Mouse (Mus musculus): ENCODE results near the gene Ap1m2.
A peak's percentile ranks its signal among the peaks of the same experiment; 100 is the strongest.

Gene Ap1m2

DNA sequence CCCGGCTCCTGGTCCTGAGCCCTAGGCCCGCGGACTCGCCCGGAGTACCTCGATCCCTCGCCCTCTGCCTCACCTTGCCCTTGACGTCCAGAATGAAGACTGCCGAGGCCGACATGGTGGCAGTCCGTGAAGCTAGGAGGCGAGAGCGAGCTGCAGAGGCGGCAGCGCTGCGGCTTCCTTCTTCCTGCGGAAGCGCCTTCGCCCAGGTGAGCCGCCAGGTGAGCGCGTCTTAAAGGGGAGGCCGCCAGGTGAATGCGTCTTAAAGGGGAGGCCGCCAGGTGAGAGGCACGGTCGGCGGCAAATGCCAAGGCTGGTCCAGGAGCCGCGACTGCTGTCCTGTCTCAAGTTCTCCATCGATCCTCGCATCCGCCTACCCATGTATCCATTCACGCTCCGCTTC lies at the start of gene Ap1m2:
TSS of gene Ap1m2 (minus strand) at position 204 of the 400 bp plus-strand sequence.
- no peak for DNase-seq (ENCODE audit: low spot score in 2 of 2)

DNA sequence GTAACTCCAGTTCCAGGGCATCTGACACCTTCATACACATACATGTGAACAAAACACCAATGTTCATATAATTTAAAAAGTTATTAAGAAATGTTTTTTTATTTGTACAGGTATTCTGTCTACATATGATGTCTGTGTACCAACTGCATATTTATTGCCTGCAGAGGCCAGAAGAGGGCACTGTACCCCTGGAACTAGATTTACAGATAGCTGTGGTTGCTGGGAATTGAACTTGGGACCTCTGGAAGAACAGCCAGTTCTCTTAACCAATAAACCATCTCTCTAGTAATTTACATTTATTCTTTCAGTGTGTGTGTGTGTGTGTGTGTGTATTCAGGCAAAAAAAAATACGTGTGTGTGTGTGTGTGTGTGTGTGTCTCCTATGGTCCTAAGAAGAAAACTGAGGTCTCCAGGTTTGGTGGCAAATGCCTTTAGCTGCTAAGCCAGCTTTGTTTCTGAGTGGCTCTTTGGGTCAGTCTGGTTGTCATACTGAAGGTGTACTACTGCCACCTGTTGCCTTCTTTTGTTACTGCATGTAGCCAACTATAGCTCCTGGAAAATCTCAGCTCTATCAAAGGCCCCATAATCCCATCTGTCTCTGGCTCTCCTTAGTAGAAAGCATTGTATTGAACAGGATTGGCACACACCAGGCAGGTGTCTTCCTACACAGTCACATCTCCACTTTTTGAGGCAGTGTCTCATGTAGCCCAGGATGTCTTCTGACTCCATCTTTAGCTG lies 45.0 kb upstream of the Ap1m2 start:
- peak; percentile 64 to 74 for DNase-seq (ENCODE audit: low spot score in 2 of 2)

DNA sequence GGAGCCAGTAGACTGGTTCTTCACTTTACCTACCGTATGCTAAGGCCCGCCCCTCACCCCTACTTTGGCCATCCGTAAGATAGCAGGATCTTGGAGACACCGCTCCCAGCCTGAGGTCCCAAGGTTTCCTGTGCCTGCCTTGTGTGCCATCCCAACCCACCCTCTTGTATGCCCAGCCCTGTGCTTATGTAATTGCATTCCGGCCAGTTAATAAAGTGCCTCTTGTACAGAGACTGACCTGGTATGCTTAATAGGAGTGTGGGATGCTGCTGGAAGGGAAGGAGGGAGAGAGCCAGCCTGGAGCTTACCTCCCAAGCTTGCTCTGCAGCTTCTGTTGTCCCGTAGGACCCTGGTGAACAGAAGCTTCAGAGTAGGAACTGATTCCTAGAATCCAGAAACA lies 42.7 kb upstream of the Ap1m2 start:
- DNase-seq (ENCODE audit: low spot score in 2 of 2) = no peak

DNA sequence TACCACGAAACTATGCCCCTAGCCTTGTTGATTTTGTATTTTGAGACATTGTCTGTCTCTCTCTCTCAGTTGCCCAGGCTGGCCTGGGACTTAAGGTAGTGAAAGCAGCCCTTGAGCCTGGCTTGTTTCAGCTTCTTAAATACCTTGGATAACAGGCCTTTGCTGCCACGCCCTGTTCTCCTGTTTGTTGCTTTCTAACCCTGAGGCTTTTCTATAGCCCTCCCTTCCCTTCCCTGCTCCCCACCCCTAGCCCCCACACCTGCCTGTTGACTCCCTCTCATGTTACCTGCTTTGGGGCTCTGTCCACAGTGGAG lies 41.2 kb upstream of the Ap1m2 start:
- DNase-seq (ENCODE audit: low spot score in 2 of 2) = no peak

DNA sequence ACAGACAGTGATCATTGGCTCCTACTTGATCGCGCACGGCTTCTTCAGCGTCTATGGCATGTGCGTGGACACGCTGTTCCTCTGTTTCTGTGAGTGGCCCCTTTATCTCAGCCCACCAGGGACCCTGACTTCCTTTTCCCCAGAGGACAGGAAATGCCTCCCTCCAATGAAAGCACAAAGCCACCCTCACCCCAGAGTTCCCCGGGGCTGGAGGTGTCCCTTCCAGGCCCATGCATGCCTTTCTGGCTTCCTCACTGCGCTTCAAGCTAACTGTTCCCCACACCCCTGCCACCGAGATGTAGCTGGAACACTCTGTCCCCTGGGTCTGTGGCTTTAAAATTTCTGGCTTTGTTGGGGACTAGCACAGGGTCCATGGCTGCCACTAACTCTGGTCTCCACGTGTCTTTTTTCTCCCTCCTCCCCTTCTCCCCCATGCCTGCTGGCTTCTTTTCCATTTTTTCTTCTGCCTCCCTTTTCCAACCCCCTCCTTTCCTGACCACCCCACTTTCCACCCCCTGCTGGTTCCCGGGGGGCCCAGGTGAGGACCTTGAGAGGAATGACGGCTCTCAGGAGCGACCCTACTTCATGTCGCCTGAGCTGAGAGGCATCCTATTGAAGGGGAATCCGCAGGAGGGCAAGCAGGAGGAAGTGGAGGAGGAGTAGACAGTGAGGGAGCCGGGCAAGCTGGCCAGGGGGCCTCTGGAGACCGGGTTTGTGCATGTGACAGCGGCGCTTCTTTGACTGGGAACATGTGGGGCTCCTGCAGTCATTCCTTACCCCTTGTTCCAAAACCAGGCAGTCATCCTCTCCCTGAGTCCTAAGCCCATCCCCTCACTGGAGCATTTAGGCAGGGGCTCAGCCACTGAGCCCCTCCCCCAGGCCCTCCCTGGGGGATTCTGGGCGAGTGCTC lies 40.6 kb upstream of the Ap1m2 start:
- no peak for DNase-seq (ENCODE audit: low spot score in 2 of 2)

DNA sequence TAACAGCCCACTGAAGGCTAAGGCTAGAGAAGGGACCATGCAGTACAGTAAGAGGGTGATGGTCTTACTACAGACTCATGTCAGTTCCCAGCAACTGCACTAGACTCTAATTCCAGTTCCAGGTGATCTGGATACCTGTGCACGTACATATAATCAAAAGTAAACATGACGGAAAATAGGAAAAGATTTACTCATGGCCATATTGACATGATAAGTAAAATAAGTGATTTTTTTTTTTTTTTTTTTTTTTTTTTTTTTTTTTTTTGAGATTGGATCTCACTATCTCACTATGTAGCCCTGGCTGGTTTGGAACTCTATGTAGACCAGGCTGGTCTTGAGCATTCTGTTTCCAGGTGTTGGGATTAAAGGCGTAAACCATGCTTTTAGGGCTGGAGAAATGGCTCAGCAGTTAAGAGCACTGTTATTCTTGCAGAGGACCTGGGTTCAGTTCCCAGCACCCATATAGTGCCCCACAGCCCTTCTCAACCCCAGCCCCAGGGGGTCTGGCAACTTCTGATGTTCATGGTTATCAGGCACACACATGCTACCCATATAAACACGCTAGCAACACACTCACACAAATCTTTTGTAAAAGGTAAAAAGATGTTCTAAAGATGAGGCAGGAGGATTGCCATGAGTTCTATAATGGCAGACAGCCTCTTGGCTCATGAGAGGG lies 39.7 kb upstream of the Ap1m2 start:
- DNase-seq (ENCODE audit: low spot score in 2 of 2) = no peak

DNA sequence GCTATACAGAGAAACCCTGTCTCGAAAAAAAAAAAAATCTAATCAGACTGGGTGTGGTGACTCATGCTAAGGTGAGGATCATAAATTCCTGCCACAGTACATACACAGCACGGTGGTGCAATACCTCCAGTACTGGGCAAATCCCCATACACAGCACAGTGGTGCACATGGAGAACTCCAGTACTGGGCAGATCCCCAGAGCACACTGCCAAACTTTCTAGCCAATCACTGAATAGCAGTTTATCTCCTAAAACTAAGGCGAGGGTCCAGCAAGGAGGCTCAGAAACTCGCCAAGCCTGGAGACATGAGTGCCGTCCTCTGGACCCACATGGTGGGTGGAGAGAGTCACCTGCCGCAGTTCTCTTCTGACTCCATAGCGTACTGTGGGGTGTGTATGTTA lies 39.0 kb upstream of the Ap1m2 start:
- DNase-seq (ENCODE audit: low spot score in 2 of 2) = no peak

DNA sequence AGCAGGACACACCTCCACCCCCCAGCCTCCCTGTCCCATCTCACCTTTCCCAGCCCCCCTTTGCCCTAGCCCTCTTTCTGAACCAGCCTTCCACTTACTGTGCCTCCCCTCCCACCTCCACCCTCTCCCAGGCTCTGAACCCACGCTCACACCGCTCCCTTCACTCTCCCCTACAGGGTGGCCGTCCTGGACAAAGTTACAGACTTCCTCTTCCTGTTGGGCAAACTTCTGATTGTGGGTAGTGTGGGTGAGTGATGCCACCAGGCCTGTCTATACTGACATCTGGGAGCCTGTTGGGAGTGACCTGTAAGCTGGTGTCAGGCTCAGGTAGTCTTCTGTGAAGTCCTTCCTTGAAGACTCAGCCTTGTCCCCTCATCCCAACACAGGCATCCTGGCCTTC lies 36.0 kb upstream of the Ap1m2 start:
- DNase-seq (ENCODE audit: low spot score in 2 of 2) = no peak

DNA sequence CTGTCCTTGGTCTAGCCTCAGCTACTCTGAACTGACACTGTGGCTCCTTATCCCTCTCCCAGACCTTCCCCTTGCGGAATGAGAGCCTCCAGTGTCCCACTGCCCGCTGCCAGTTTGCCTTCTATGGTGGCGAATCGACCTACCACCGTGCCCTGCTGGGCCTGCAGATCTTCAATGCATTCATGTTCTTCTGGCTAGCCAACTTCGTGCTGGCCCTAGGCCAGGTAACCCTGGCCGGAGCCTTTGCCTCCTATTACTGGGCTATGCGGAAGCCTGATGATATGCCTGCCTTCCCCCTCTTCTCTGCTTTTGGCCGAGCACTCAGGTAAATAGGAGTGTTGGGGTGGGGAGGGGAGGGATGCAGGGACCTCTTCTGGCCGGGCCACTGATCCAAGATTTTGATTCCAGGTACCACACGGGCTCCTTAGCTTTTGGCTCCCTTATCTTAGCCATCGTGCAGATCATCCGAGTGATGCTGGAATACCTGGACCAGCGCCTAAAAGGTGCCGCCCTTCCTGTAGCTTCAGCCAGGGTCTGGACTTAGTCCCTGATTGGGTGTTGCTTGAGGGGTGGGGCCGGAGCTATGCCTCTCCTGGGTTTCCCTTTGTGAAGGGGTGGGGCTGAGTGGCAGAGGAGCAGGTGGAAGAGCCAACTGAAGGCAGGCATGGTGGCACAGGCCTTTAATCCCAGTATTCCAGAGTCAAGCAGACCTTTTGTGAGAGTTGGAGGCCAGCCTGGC lies 34.7 kb upstream of the Ap1m2 start:
- DNase-seq (ENCODE audit: low spot score in 2 of 2) = no peak

DNA sequence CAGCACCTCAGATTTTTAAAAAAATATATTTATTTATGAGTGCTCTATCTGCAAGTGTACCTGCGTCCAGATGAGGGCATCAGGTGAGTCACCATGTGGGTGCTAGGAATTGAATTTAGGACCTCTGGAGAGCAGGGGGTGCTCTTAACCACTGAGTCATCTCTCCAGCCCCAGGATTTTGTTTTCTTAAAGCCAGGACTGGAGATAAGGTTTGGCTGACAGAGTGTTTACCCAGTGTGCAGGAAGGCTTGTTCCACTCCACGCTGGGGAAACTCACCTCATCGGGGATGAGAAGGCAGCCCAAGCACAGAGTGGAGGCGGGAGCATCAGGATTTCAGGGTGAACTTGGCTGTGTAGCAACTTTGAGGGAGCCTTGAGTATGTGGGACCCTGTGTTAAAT lies 28.3 kb upstream of the Ap1m2 start:
- no peak for DNase-seq (ENCODE audit: low spot score in 2 of 2)

DNA sequence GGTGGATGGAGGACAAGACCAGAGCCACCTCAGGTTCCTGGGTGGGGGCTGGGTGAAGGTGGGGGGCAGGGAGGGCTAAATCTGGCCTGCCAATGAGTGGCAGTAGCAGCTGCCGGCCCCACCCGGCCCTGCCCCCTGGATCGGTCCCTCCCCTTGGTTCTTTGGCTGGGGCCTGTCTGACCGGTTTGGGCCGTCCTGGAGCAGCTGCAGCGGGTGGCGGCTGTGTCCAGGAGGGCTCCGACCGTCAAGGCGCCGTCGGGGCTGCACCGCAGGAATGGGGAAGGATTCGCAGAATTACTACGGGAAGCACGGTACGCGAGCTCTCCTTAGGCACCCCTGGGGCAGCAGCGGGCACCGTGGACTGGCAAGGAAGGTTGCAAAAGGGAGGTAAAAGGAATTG lies 25.5 kb upstream of the Ap1m2 start:
- DNase-seq (ENCODE audit: low spot score in 2 of 2) = no peak

DNA sequence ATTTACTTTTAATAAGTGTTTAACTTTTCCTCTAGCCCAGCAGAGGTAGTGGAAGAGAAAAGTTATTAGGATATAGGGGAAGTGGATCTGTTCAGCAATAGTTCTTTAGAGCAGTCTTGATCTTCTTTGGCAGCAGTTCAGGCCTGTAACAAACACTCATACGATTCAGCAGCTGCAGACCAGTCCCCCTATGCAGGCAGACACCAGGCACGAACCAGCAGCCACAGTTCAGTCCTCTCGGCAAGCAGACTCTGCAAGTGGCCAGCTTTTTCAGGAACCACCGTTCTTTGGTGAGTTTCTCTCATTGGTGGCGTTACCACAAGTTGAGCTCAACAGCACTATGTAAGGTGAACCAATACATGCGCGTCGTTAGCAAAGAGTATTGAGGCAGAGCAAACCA lies 24.4 kb upstream of the Ap1m2 start:
- DNase-seq (ENCODE audit: low spot score in 2 of 2) = no peak

DNA sequence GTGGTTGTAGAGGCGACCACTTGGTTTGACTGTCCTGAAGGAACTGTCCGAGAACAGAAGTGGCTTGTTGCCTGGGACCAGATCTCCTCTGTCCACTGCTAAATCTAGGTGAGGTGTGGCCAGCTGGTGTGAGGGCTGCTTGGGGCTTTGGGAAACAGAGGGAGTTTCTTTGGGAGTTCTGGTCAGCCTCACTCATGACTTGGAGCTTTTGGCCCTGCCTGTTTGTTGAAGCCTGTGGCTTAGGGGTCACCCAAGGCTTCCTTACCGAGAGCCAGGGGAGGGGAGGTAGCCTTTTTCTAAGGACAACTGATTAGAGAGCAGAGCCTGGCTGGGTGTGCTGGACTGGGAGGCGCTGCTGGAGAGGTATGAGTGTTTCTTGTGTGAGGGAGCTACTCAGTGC lies 23.3 kb upstream of the Ap1m2 start:
- no peak for DNase-seq (ENCODE audit: low spot score in 2 of 2)

DNA sequence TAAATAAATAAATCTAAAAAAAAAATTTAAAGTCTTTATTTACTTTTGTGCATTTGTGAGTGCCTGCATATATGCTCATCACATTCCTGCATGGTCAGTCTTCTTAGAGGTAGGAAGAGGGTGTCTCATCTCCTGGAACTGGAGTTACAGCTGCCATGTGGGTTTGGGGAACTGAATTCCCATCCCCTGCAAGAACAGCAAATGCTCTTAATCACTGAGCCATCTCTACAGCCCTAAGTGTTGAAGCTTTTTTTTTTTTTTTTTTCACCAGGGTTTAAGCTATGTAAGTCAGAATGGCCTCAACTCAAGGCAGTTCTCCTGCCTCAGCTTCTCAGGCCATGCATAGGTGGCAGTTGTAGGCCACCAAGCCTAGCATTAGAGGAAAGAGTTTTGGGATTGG lies 22.6 kb upstream of the Ap1m2 start:
- DNase-seq (ENCODE audit: low spot score in 2 of 2) = no peak

DNA sequence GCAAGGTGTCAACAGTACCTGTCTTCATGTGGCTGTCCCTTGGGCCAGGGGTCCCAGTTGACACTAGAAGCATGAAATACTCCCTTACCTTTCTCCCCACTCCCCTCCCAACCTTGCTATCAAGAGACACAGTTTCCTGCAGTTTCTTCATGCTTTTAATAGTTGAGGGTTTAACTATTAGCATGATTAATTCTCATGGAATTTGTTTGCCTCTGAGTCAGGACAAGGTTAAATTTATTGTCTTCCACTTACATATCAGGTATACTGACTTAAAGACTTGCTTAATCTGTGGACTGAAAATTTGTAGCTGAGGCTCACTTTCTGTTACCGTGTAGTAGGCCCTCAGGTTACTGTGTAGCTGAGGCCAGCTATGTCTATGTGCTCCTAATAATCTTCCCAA lies 21.4 kb upstream of the Ap1m2 start:
- no peak for DNase-seq (ENCODE audit: low spot score in 2 of 2)

DNA sequence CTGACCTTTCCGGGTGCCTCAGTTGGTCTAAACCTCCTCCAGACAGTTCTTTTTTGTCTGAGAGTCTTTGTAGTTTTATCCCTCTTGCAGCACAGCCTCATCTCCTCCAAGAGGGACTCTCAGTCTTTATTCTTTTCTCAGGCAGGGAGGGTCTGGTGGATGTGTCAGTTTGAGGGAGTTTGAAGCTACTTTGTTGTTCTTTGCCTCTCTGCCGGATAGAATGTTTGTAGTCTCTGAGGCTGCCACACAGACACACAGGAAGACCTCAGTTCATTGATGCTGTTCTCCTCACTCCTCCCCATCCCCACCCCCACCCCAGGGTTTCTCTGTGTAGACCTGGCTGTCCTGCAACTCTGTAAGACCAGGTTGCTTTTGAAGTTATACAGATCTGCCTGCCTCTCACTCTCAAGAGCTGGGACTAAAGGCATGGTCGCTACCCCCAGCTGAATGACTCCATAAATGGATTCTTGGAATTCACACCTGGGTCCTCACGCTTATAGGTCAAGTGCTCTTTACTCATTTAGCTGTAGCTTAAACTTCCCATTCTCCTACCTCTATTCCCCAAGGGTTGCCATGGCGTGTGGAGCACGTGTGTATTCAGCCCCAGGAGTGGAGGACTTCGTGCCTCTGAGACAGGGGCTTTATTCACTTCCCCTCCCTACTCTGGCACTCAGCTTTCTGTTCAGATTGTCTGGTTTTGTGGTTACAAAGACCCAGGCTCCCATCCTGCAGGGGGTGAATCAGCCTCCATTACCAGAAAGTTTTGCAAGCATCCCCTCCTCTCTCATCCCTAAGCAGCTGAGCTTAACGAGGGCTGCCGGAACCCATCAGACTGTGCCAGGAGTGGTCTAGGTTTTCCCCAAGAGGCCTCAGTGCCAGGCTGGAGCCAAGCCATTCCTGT lies 20.3 kb upstream of the Ap1m2 start:
- no peak for DNase-seq (ENCODE audit: low spot score in 2 of 2)

DNA sequence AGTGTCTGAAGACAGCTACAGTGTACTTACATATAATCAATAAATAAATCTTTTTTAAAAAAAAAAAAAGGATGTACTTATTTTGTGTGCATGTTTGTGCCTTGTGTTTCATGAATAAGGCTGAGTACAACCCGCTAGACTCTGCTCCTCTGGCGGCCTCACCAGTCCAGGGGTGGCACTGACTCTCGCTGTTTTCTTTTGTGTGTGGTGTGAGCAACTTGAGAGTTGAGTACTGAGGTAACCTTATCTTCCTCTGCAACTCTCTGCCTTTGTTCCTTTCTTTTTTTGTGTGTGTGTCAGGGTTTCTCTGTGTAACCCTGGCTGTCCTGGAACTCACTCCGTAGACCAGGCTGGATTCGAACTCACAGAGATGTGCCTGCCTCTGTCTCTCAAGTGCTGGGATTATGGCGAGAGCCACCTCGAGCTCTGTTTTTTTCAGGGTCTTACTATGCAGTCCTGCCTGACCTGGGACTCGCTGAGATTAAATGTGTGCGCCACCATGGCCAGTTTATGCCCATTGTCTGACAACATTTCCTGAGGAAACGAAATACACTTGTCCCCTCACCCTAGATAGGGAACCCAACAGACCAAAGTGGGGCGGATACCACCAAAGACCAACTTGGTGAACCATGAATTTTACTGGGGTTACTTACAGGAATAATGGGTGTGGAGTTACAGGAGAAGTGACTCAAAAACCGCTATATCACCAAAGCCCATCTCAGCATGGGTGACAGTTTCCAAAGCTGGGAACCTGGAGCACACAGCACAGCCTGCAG lies 19.4 kb upstream of the Ap1m2 start:
- DNase-seq (ENCODE audit: low spot score in 2 of 2) = no peak

DNA sequence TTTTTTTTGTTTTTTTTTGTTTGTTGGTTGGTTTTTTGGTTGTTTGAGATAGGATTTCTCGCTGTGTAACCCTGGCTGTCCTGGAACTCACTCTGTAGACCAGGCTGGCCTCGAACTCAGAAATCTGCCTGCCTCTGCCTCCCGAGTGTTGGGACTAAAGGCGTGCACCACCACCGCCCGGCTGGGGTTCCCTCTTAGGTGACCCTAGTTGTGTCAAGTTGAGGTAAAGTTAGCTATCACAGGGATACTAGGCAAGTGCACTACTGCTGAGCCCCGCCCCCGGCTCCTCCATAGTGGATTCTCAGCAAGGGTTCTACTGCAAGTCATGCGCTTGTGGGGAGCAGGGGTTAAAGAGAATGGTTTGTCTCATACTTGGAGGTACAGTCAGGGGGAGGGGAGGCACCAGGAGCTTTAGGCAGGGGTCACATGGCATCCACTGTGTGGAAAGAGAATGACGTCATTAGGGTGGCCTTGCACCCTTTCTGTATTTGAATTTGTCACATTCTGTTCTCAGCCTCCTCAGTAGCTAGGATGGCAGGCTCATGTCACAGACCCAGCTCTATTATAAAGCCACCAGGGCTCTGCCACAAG lies 17.7 kb upstream of the Ap1m2 start:
- no peak for DNase-seq (ENCODE audit: low spot score in 2 of 2)

DNA sequence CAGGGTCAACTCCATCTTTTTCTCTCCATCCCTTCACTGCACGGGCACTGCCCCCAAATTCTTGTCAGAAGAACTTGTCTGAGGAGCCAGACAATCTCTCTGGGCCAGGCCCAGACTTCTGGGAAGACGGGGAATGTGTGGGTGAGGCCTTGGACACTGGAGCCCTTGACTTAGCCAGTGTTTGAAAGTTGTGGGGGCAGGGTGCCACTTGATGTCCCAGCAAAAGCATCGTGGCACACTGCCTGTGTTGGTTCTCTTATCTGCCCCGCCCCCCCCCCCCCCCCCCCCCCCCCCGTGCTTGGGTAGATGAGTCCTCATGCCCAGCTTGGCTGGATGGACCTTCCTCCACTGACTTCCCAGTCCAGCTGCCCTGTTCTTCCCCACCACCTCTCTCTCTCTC lies 16.9 kb upstream of the Ap1m2 start:
- DNase-seq (ENCODE audit: low spot score in 2 of 2) = no peak

DNA sequence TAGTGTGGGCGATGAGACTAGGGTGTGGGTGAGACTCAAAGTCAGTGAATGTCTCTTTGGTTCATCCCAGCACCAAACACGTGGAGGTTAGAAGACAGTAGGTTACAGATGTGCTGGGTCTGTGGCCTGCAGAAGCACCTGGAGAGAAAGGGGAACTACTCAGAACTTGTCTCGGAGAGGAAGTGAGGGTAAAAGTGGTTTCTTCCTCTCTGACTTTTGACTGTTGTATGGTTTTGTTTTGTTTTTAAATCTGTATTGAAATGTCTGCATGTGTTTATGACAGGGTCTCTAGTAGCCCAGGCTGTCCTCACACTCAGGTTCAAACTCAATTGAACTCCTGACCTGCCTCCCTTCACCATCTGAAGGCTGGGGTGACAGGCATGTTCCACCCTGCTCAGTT lies 15.9 kb upstream of the Ap1m2 start:
- peak in 1 of 2 experiments; percentile 71 for DNase-seq (ENCODE audit: low spot score in 2 of 2)
